Mouse (Mus musculus) G1E-ER4 (cell line): Measurements from ENCODE around the gene Smarcb1. TPM values are rescaled to one million over a fixed set of nuclear protein-coding genes. Genes with fewer than 3 reads are reported as not detected.

Experiments used
- GATA1 ChIP-seq: IDR thresholded peaks from one replicate; pipeline ENCODE4 v1.8.0; 2012; ENCODE audit warnings: low read length, inconsistent platforms
- polyA plus RNA-seq: library from polyadenylated mRNA; stranded (reverse); fragments of >175 nt; gene quantifications from 2 replicates; pipeline ENCODE4 v1.2.3, GENCODE M21; 2012

Smarcb1 gene
- polyA plus RNA-seq, 1 experiment, result 299 TPM

GRCm38 (mm10) chr10:75937851-75938643, 16.6 kb upstream of the Smarcb1 start:
- TF ChIP-seq GATA1, result no peak

- no peak for TF ChIP-seq GATA1
Observed at GRCm38 (mm10) chr10:75936909-75937667, 15.7 kb upstream of the Smarcb1 start.

DNA sequence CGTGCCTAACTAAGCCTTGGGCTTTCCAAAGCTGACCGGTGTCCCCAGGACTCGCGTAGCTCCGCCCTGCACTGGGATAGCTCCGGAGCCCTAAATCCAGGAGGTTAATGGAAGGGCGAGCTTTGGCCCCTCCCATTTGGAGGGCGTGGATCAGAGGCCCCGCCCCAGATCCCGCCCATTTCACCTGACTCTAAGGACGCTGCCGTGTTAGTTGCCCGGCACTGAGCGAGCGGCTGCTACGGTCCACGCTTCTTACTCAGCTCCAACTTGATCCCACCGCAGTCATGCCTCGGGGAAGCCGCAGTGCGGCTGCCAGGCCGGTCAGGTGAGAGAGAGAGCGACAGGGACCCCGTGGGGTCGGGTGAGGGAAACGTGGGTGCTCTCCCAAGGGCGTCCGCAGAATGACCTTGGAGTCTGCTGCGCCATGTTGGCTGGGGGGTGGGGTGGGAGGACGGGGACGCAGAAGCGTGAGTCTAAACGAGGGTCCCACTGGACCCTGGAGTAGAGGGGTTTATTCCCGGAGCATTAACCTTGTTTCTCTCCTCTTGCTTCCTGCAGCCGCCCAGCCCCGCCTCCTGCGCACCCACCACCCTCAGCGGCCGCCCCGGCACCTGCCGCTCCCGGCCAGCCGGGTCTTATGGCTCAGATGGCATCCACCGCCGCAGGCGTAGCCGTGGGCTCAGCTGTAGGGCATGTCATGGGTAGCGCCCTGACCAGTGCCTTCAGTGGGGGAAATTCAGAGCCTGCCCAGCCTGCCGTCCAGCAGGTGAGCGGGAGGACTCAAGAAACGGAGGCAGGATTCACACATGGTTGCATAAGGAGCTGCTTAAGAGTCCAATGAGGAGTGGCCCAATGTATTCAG, 14.5 kb upstream of the Smarcb1 start, which contains the start of gene Mmp11:
Gene Mmp11, minus strand, starts transcription at position 817 of the 862 bp plus-strand sequence.
- TF ChIP-seq GATA1, result no peak

GRCm38 (mm10) chr10:75934991-75935390, 13.6 kb upstream of the Smarcb1 start:
- no peak for TF ChIP-seq GATA1

DNA sequence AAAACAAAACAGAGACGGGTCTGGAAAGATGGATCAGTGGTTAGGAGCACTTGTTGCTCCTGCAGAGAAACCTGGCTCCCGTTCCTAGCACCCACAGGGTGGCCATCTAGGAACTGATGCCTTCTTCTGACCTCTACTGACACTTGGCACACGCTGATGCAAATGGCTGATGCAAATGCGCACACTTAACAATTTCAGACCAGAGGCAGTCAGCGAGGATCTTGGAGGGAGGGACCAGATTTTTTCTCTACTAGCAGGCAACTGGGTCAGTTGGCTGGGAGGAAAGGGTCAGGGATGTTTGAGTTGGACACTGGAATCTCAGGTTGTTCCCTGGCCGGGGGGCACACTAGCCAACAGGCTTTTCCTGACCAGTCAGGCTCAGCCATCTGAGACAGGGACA, 11.5 kb upstream of the Smarcb1 start, which contains the start of gene Chchd10:
Gene Chchd10, plus strand, starts transcription at position 240 of the 400 bp plus-strand sequence.
- no peak for TF ChIP-seq GATA1

- TF ChIP-seq GATA1, result no peak
Observed at GRCm38 (mm10) chr10:75932081-75932678, 10.8 kb upstream of the Smarcb1 start.

DNA sequence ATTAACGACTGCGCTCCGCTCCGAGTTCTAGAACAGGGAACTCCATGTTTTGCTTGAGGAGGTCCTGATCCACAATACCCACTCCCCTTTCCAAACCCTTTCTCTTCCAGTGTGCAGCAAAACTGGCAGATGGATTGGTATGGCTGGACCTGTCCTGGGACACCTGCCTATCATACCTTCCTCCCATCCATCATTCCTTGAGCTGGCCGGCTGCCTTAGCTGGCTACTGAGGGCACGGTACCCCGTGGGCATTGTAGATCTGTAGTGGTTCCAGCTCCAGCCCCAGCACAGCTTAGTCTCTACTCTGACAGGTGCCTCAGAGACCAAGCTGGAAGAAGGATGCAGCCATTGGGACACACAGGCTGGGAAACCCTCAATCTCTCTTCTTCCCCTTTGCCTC, 9.9 kb upstream of the Smarcb1 start:
- TF ChIP-seq GATA1, result no peak

DNA sequence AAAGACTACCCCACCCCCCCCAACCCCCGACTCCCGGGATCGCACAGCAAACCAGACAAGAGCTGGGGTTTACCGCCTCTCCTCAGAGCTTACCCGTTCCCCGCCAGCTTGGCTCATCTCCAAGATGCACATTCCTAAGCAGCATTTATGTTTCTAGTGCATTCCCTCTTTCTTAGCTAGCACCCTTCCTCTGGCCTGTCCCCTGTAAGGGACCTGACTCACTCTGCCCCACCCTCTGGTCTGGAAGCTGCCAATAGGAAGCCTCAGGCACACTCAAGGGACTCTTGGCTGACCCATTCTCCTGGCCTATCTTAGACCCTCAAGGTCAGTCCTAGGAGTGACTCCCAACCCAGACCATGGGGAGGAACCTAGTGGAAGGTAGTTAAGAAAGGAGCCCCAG, 8.9 kb upstream of the Smarcb1 start:
- no peak for TF ChIP-seq GATA1

- no peak for TF ChIP-seq GATA1
Observed at GRCm38 (mm10) chr10:75926396-75926795, 5.0 kb upstream of the Smarcb1 start.

GRCm38 (mm10) chr10:75924324-75924723, 2.9 kb upstream of the Smarcb1 start:
- TF ChIP-seq GATA1, result no peak

DNA sequence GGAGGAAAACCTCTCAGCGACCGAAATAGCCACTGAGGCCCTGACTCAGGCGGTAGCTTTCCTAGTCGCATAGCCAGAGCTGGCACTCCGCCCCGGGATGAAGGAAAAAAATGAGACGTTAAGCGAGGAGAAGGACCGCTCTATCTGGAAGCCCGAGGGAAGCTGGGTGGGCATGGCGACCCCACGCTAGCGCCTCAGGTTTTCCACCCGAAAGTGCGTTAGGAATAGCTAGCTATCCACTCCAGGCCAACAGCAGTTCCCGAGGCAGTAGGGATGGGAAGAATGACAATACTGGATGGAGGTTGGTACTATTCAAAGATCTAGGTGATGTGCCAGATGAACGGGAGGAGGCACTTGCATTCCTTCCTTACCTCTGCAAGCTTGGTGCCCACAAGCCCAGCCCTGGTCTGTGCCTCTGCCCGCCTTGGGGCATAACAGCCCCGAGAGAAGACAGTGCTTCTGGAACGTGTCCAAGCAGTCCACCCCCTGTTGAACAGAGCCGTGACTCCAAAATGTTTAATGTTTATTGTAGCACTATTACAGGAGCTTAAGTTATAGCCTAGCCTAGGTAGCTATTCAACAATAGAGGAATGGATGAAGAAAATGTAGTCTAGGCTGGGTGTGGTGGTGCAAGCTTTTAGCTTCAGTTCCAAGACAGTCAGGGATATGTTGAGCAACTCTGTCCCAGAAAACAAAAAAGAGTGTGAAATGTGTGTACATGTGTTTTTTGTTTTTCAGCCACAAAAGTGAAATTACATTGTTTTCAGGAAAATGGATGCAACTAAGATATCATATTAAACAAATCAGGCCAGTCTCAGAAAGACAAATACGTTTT, 526 bp upstream of the Smarcb1 start:
- TF ChIP-seq GATA1, result no peak

GRCm38 (mm10) chr10:75919026-75919425, 2.4 kb downstream of the Smarcb1 start:
- TF ChIP-seq GATA1, result no peak

GRCm38 (mm10) chr10:75916840-75917239, 4.6 kb downstream of the Smarcb1 start:
- no peak for TF ChIP-seq GATA1

DNA sequence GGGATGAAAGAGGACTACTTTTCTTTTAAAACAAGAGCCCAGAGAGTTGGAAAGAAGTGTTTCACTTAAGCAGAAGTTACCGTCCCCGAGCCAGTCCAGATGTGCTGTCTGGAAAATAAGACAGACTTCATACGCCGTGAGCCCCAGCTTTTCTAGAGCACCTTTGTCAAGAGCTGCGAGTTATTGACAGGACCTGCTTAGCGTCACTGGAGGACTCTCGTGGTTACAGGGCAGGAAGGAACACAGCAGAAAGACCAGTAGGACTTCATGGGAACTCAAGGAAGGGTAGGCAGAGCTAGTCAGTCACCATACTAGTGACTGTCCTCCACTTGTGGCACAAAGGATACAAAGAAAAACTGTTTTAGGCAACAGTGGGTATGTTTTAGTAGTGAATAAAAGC, 5.9 kb downstream of the Smarcb1 start:
- TF ChIP-seq GATA1, result no peak
